Mouse (Mus musculus) urinary bladder, postnatal 14 days (tissue): ENCODE measurements around the gene Ptprt.

ENCODE experiments used
- DNase-seq: peaks from one replicate; pipeline ENCODE4 v3.0.0; 2021; ENCODE audit warnings: low spot score

Ptprt gene

DNA sequence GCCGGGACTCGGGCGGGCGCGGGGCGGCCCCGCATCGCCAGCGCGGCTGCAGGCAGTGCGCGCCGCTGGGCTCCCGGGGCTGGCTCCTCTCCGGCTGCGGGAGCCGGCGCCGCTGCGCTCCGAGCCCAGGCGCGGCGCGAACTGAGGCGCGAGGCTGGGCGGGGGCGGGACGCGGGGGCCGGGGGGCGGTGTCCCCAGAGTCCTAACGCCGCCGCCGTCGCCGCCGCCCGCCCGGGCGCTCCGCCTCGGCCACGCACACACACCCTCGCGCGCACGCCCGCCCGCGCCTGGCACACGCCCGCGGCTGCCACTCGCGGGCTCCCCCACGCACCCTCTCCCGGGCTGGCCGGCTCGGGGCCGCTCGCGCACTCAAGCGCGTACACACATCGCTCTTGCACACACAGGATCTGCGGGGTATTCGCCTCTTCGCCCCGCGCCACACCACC is at the start of gene Ptprt:
Gene Ptprt (minus strand): TSS at position 207 of the 446 bp plus-strand sequence.
- DNase-seq, result no peak

DNA sequence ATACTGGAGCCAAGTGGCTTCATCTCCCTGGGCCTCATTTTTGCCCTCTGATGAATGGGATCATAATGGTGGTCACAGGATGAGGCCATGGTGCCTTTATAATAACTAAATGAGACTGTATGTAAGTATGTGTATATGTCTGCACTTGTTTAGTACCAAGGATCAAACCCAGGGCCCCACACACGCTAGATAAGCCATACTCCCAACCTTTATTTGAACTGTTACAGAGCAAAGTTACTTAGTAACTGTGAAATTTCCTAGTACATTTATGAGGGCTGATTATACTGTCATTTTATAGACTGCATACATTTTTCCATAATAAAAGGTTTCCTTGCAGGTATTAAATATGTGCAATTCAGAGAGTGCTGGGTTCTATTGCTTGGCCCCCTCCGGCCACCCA is 49.5 kb upstream of the Ptprt start:
- no peak for DNase-seq

DNA sequence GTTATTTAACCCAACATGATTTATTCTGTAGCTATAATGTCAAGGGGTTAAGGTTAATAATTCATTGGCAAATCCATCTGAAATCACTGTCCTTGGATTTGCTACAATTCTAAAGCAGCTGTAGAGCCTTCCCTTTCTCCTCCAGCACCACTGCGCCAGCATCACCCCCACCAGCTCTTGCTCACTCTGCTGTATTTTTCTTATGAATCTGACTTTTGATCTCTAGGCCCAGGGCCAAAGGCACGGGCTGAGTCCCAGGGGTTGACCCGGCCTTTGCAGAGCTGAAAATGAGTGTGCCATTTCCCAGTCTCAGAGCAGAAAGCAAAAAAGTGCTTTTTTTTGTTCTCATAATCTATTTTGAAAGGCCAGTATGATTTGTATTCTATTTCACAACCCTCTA is 38.7 kb upstream of the Ptprt start:
- no peak for DNase-seq

DNA sequence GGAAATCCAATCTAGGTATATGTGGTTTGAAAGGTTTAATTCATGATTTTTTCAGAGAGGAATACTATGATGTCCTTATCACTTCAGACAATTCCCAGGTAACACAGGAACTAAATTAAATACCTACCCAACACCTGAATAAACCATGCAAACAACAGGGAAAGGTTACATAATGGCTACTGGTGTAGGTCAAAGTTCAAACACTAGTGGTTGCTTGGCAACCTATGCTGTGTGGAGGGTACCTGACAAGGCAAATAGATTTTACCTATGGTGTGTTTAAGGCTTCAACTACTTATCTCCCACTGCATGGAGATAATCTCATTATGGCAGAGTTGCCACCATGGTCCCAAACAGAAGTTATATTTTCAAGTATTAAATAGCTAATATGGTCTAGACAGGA is 38.1 kb upstream of the Ptprt start:
- no peak for DNase-seq

DNA sequence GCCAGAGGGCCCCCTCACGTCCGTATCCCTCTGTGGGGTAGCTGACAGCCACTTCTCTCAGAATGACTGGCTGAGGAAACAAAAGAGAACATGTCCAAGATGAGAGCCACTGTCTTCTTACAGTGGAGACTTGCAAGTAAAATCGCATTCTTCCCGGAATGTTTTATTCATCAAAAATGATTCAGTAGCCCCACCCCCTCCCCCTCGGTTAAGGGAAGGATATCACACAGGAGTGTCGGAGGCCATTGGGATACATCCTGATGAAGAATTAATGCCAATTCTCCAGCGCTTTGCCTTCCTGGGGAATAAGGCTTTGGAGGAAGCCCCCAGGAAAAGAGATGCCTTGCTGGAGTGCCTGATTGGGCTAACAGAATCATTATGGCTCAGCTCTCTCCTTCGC is 37.1 kb upstream of the Ptprt start:
- DNase-seq, result no peak

DNA sequence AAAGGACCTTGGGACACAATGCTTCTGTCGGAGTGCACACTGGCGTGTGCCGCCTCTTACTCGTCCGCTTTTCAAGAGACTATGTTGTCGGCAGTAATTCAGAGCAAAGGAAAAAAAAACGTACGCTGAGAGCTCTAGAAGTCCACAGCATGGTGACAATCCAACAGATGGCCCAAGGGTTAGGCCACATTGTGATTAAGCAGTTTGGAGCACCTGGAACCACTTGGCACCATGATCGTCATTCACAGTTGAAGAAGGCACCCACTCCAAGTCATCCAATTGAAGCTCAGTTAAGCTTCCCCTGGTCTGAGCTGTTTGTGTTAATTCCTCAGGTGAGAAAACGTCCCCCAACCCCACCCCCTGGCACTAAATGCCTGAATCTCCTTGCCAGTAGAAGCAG is 36.2 kb upstream of the Ptprt start:
- DNase-seq, result no peak

DNA sequence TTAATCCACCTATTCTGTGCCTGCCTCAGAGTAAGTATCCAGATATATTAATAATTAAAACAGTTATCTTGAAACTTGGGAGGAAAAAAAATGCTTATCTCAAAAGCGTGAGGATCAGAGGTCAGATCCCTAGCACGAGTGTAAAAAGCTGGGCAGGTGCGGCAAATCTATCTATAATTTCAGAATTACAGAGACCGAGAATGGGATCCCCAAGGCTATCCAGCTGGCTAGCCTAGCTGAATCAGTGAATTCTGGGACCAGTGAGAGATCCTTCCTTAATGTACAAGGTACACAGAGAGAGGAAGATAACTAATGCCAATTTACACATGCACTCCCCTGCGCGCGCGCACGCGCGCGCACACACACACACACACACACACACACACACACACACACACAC is 31.2 kb upstream of the Ptprt start:
- DNase-seq, result no peak

DNA sequence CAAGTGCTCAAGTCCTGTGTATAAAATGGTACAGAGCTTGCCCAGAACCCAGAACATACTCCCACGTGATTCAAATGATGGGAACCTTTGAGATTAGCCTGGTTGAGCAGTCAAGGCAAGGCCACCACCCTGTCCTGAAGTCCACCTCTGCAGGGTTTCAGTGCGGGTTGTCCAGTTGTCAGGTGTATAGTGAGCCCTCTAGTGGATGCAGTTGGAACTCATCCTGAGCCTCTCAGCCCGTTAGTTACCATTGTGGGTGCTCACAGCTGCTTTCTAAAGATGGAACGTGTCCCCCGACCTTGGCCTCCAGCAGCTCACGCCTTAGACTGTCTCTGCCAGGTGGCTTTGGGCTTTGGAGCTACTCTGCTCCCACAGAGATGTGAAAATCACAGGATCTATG is 21.7 kb upstream of the Ptprt start:
- DNase-seq, result peak; percentile 28

DNA sequence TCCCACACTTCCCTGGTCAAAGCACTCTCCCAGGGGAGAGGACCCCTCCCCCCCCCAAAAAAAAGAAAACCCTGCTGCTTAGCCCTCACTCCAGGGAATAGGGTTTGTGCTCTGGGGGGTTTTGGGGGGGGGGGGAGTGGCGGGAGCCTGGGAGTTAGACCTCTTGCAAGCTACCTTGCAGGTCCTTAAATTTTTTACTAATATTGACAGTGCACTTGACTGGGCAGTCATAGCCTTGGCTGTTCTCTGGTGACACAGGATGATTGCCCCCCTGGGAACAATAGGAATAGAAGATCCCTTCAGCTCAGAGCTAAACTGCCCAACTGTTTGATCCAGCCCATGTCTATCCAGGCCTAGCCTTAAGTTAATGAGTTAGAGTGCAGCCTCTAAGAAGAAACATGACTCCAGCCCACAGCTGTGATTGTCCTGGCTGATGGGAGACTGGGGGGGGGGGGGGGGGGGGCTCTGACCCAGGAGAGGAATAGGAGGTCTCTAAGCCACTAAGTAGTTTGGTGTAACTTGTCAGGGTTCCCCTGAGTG is 1.6 kb upstream of the Ptprt start:
- no peak for DNase-seq

DNA sequence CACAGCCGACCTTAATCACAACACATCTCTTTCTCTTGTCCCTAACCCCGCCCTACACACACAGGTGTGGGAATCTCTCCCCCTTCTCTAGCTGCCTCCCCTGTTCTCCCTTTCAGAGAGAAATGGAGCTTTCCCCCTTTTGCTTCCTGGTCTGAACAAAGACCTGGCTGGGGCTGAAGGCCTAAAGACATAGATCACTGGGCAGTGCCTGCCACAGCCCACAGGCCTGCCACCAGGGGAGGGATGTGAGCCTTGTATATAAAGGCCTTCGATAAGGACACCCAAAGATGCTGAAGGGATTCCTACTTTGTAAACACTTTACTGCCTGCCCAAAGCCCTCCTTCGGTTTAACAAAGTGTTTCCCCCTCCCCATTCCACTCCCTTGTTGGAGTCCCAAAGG is 786 bp upstream of the Ptprt start:
- DNase-seq, result no peak

DNA sequence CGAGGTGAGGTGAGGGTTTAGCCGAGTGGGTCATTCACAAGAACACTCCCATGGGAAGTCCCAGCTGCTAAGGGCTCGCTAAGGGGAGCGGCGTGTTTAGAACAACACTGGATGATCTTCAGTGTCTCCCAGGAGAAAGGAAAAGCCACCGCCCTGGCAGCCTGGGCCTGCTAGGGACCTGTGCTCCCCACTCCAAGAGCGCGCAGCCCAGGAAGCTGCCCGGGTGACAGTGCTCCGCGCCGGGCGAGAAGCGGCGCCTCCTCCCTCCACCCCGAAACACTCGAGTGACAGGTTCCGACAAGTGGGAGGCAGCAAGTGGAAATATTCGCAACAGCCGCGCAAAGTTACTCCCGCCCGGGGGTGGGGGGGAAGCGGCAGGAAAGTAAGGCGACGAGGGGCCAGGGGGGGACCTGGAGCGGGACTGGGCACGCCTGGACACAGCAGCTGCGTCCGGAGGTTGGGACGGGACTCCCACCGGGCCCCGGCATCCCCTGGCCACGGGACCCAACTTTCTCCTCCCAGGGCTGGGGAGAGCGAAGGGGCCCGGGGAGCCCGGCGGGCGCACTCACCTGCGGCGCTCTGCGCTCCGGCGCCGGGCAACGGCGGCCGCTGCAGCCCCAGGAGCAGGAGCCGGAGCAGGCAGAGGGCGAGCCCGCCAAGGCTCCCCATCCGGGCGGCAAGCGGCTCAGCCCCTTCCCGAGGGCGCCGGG is 561 bp downstream of the Ptprt start:
- peak; percentile 5 for DNase-seq

DNA sequence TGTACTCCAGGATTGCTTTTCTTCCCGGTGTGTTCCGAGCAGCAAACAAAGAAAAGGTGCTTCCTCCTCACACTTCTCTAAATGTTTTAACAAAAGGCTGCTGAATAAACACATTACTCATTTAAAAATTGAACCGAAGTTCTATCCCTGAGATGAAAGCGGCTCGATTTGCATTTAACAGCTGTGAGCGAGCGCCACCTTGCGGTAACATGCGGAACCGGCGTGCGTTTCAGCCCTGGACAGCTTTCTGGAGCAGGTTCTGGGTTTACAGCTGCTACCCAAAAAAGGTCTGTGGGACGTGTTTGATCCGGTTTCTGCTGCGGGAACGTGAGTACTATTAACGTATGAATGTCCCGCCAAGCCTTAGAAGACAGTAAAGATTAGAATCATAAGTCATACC is 1.9 kb downstream of the Ptprt start:
- peak; percentile 81 for DNase-seq

DNA sequence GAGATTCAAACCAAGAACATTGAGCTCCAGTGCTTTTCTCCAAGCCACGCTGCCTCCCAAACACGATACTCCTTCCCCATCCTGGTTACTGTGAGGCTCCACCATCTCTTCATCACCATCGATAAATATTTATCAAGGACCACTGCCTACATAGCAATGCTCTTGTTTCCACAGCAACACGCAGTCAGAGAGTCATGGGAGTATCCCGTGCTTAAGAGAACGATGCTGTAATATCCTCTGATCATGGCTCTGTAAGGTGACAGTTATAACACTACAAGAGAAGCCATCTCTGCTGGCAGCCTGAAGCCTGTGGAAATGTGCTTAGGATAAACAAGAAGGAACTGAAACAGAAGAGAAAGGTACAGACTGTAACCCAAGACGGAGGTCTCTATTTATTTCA is 3.4 kb downstream of the Ptprt start:
- no peak for DNase-seq

DNA sequence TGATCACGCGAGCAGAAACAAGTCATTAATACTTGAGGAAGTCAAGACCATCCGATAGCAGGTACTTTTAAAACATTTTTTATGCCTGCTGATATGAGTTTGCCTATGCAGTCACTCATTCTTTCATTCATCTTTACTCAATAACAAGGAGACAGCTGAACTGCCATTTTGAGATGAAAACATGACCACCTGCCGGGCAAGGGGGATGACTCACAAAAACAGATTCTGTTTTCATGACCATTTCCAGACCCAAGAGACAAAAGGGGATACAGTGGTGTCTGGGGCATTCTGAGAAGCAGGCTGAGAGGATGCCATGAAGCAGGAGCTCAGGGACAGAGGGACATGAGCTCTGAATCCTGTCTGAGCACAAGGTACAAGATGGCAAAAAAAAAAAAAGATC is 6.5 kb downstream of the Ptprt start:
- no peak for DNase-seq

DNA sequence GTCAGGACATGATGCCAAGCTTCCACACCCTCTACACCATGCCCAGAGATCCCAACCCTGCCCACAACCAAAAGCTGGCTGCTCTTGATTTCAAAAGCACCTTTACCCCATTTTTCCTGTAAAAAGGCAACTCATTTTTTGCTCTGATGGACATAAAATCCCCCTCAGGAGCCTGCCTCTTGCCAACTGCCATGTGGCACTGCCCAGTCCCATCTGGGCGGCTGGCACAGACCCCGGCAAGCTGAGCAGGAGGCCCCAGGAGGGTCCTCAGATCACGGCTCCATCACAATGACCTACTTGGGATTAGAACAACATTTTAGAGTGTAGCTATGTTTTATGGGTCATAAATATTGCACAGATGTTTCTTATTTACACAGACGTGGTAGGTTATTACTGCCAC is 22.3 kb downstream of the Ptprt start:
- DNase-seq, result no peak

DNA sequence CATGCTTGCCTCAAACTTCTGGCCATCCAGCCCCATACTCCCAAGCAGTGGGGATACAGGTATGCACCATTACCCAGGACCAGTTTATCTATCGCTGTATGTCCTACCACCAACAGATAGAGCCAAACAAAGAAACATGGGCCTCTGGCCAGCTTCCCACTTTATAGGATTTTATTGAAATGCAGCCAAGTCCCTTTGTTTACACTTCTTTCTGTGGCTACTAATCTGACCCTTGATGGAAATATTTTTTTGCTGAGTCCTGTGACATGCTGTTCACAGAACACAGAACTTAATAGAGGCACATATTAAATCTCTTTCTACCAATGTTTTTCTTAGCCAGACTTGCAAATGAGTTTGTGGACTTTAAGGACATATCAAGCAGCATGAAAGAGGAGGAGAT is 23.4 kb downstream of the Ptprt start:
- no peak for DNase-seq

DNA sequence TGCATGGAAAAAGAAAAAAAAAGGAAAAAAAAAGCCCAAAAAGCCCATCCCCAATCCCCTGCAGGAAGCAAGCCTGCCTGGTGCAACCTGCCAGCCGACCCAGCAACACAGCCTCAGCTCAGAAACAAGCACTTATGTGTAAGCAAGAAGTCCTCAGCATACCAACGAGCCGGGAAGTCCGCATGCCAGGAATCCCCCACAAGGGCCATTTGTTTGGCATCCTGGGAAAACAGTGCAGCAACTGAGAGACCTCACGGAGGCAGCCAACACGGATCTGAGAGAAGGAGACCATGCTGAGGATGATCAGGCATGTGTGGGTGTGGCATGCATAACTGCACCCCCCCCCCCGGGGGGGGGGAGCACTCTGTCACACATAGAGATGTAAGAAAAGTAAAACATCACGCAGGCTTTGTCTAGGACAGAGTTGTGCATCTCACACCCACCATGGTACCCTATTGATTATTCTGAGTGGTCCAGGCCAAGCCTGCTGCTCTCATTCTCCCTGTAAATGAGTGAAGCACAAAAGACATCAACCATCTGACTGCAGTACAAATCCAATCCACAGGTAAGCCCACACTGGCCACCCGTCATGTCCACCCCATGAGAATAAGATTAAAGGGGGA is 24.4 kb downstream of the Ptprt start:
- DNase-seq, result no peak

DNA sequence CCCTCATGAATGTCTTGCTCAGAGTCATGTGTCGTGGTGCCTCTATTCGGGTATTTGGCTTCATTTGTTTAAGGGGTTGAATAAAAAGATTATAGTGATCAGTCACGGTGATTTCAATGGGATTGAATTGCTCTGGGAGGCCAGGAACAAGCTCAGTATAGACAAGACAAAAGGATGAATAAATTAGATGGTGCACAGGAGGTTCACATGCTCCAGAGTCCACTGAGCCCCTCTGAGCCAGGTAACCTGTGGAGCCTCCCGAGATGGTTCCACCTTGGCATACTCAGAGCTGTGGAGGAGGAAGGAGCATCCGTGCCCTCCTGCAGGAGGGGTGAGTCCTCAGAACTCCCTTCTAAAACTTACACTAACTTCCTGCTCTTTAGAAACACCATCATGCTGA is 26.0 kb downstream of the Ptprt start:
- DNase-seq, result no peak

DNA sequence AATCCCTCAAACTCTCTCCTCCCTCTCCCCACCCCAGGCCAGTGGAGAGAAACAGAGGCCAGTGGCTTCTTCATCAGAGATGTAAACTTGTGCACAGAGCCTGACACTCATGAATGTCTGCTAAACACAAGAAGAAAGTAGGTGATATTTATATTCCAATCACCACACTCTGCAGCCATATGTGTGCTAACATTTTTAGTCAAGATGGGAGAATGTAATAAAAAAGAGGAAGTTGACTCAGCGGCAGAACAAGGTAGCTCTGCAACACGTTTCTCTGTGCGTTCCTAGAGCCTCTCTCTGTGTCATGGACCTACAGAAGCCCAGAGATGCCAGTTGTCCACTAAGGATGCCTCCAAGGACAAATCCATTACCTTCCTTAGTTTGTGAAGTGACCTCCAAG is 34.9 kb downstream of the Ptprt start:
- no peak for DNase-seq

DNA sequence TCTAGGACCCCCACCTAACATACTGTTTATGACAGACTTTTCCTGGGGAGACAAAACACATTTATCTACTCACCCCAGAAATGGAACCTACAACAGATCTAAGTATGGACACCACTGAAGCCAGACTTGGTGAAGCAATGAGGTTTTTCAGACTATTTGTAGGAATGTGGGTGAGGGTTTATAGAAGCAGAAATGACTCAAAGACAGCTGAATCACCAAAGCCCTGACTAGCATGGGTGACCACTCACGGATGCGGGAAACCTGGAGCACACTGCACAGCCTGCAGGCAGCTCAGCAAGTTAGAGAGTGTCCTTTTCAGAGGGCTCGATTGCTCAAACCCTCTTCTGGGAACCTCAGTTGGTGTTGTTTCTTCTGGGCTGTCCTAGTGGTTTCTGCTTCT is 36.2 kb downstream of the Ptprt start:
- no peak for DNase-seq

DNA sequence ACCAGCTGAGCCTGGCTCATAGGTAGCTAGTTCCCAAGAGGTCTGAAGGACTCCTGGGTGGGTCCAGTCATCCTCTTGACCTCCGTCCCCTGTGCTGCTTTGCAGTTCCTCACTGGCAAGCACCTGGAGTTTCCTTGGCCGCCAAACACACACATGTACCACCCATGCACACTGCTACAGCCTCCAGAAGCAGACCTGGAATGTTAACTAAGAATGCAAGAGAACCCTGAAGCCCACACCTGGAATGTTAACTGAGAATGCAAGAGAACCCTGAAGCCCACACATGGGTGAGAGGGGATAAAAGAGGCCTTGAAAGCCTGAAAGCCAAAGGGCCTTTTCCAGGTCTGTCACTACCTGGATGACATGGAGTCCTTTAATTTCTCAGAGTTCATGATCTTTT is 46.7 kb downstream of the Ptprt start:
- no peak for DNase-seq

DNA sequence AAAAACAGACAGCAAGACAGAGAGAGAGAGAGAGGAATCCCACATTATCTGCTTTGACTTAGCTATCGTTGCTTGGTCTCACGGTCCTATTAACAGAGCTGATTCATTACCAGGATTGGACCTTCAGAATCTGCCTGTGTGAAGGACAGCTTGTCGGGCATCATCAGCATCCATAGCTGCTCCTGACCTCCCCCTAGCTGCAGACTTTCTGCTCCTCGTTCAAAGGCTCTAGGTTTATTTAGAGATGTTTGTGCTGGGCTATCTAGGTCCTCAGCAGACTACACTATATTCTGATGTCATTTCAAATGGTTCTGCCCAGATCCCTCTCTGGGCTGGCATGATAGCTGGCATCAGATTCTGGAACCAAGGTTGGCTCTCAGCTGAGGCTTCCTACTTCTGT is 47.5 kb downstream of the Ptprt start:
- DNase-seq, result no peak

DNA sequence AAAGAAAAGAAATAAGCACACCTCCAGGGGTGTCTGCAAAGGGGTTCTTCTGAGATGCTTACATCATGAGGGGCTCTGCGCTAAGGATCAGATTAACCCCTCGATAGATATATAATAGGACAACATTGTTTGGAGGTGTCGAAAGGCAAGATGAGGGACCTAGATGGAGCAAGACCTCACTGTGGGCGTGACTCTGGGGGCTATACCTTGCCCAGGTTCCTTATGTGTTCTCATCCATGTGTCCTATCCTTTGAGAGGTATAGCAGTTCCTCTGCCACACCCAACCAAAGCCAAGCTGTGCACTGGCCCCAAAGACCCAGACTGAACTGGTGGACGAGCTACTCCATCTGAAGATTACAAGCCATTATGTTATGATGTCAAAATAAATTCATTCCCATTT is 58.2 kb downstream of the Ptprt start:
- DNase-seq, result no peak

DNA sequence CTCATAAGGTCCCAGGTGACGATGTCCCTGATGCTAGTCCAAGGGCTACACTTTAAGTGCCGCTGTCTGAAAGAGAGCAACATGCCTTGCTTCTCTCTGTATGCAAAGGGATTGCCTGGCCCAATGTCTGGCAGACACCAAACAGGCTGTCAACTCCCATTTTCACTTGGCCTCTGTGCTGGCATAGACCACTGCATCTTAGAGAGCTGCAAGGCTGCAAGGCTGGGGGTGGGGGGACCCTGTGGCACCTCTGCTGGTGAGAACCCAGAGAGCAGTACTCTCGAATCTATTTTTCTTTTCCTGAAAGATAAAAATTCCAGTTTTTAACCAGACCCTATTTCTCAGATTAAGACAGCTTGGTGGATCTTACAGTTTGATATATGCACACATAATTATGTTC is 69.6 kb downstream of the Ptprt start:
- DNase-seq, result no peak
